Mouse (Mus musculus): Measurements from ENCODE around the gene Chga. TPM values are rescaled to one million over a fixed set of nuclear protein-coding genes. Genes with fewer than 3 reads are reported as not detected.

Gene Chga
- polyA plus RNA-seq (2015; fragmentation: Nextera tagmentation; extraction: Ambion mirVana): 113 and 129 TPM in 2 replicates

GRCm38 (mm10) chr12:102554721-102555516 lies at the start of gene Chga:
Gene Chga, plus strand, starts transcription at chr12:102554969.
- peak within 1 kb of the TSS; percentile 79 for H3K4me2 ChIP-seq
- peak; percentile 85 for ATAC-seq (ENCODE audit: low read depth)
- H3K27ac ChIP-seq (replicated peaks): peak within 1 kb of the TSS; percentile 89
- 2% methylated on average over 46 of the region's 48 CpGs for WGBS
- peaks cover 15% of the 10 kb centered on the region for H3K27me3 ChIP-seq
- peak within 1 kb of the TSS; percentile 79 for H3K4me3 ChIP-seq
- no peaks in the 10 kb centered on the region for H3K9me3 ChIP-seq
- peaks cover 15% of the 10 kb centered on the region for H3K36me3 ChIP-seq
- peaks cover 37% of the 10 kb centered on the region for H3K4me1 ChIP-seq (replicated peaks)
- peak within 1 kb of the TSS; percentile 85 for H3K9ac ChIP-seq

- H3K27ac ChIP-seq (replicated peaks): no peak overlapping the region
- no peak overlapping the region for H3K9ac ChIP-seq
- H3K4me2 ChIP-seq: no peak overlapping the region
- no peak for ATAC-seq (ENCODE audit: low read depth)
- H3K9me3 ChIP-seq: no peaks in the 10 kb centered on the region
- H3K4me3 ChIP-seq: no peak overlapping the region
- H3K4me1 ChIP-seq (replicated peaks): no peaks in the 10 kb centered on the region
- 59% methylated on average over 9 of the region's 9 CpGs for WGBS
- H3K27me3 ChIP-seq: no peaks in the 10 kb centered on the region
- no peaks in the 10 kb centered on the region; the same call in 1 of the 2 replicates for H3K36me3 ChIP-seq
These were observed 49.5 kb upstream of the Chga start for GRCm38 (mm10) chr12:102505131-102505713.

GRCm38 (mm10) chr12:102505949-102506348 lies 48.8 kb upstream of the Chga start:
- Histone ChIP-seq H3K9me3 (no peaks in the 10 kb centered on the region), H3K27ac (replicated peaks) (no peak overlapping the region), H3K9ac (no peak overlapping the region), H3K27me3 (no peaks in the 10 kb centered on the region), H3K4me1 (replicated peaks) (peaks cover 5% of the 10 kb centered on the region), H3K36me3 (no peaks in the 10 kb centered on the region), H3K4me2 (no peak overlapping the region), H3K4me3 (no peak overlapping the region)
- no peak for ATAC-seq (ENCODE audit: low read depth)
- 94% methylated on average over 7 of the region's 7 CpGs for WGBS

GRCm38 (mm10) chr12:102511363-102511762 lies 43.4 kb upstream of the Chga start:
- H3K4me1 ChIP-seq (replicated peaks): peaks cover 15% of the 10 kb centered on the region
- peak; percentile 63 for ATAC-seq (ENCODE audit: low read depth)
- H3K27ac ChIP-seq (replicated peaks): peak overlapping the region; percentile 62; the same call in 1 of the 2 replicates
- 5% methylated on average over 3 of the region's 3 CpGs for WGBS
- H3K36me3 ChIP-seq: no peaks in the 10 kb centered on the region
- H3K27me3 ChIP-seq: no peaks in the 10 kb centered on the region
- H3K9me3 ChIP-seq: no peaks in the 10 kb centered on the region
- H3K4me3 ChIP-seq: no peak overlapping the region
- no peak overlapping the region for H3K9ac ChIP-seq
- H3K4me2 ChIP-seq: no peak overlapping the region

GRCm38 (mm10) chr12:102514151-102514550 lies 40.6 kb upstream of the Chga start:
- 78% methylated on average over 6 of the region's 6 CpGs for WGBS
- no peaks in the 10 kb centered on the region for H3K9me3 ChIP-seq
- no peaks in the 10 kb centered on the region for H3K27me3 ChIP-seq
- no peak overlapping the region for H3K4me2 ChIP-seq
- no peak overlapping the region for H3K4me3 ChIP-seq
- H3K36me3 ChIP-seq: no peaks in the 10 kb centered on the region
- ATAC-seq (ENCODE audit: low read depth): no peak
- peaks cover 15% of the 10 kb centered on the region for H3K4me1 ChIP-seq (replicated peaks)
- H3K9ac ChIP-seq: no peak overlapping the region
- no peak overlapping the region for H3K27ac ChIP-seq (replicated peaks)

- H3K9ac ChIP-seq: no peak overlapping the region
- ATAC-seq (ENCODE audit: low read depth): no peak
- 71% methylated on average over 6 of the region's 6 CpGs for WGBS
- H3K36me3 ChIP-seq: no peaks in the 10 kb centered on the region
- H3K27me3 ChIP-seq: no peaks in the 10 kb centered on the region
- no peak overlapping the region for H3K27ac ChIP-seq (replicated peaks)
- H3K4me2 ChIP-seq: no peak overlapping the region
- H3K9me3 ChIP-seq: no peaks in the 10 kb centered on the region
- H3K4me3 ChIP-seq: no peak overlapping the region
- H3K4me1 ChIP-seq (replicated peaks): peaks cover 15% of the 10 kb centered on the region
These were observed 40.0 kb upstream of the Chga start for GRCm38 (mm10) chr12:102514751-102515150.

- WGBS: 80% methylated on average over 4 of the region's 4 CpGs
- H3K4me2 ChIP-seq: no peak overlapping the region
- H3K36me3 ChIP-seq: no peaks in the 10 kb centered on the region
- peaks cover 8% of the 10 kb centered on the region for H3K4me1 ChIP-seq (replicated peaks)
- H3K27ac ChIP-seq (replicated peaks): no peak overlapping the region
- no peak for ATAC-seq (ENCODE audit: low read depth)
- no peak overlapping the region for H3K9ac ChIP-seq
- H3K9me3 ChIP-seq: no peaks in the 10 kb centered on the region
- H3K4me3 ChIP-seq: no peak overlapping the region
- no peaks in the 10 kb centered on the region for H3K27me3 ChIP-seq
These were observed 38.6 kb upstream of the Chga start for GRCm38 (mm10) chr12:102516151-102516550.

GRCm38 (mm10) chr12:102517647-102518046 lies 37.1 kb upstream of the Chga start:
- Histone ChIP-seq H3K27me3 (no peaks in the 10 kb centered on the region), H3K4me1 (replicated peaks) (peaks cover 8% of the 10 kb centered on the region; the same call in 1 of the 2 replicates), H3K27ac (replicated peaks) (no peak overlapping the region), H3K4me3 (no peak overlapping the region), H3K36me3 (no peaks in the 10 kb centered on the region), H3K9ac (no peak overlapping the region), H3K9me3 (no peaks in the 10 kb centered on the region), H3K4me2 (no peak overlapping the region)
- 72% methylated on average over 13 of the region's 13 CpGs for WGBS
- no peak for ATAC-seq (ENCODE audit: low read depth)

GRCm38 (mm10) chr12:102519929-102520720 lies 34.6 kb upstream of the Chga start:
- no peak for ATAC-seq (ENCODE audit: low read depth)
- Histone ChIP-seq H3K36me3 (no peaks in the 10 kb centered on the region), H3K4me3 (no peak overlapping the region), H3K9me3 (no peaks in the 10 kb centered on the region), H3K9ac (no peak overlapping the region), H3K27me3 (no peaks in the 10 kb centered on the region), H3K27ac (replicated peaks) (no peak overlapping the region), H3K4me2 (no peak overlapping the region), H3K4me1 (replicated peaks) (peaks cover 8% of the 10 kb centered on the region; the same call in 1 of the 2 replicates)
- 87% methylated on average over 12 of the region's 12 CpGs for WGBS

GRCm38 (mm10) chr12:102521777-102522319 lies 32.9 kb upstream of the Chga start:
- H3K27ac ChIP-seq (replicated peaks): no peak overlapping the region
- peaks cover 8% of the 10 kb centered on the region; the same call in 1 of the 2 replicates for H3K4me1 ChIP-seq (replicated peaks)
- no peak overlapping the region for H3K9ac ChIP-seq
- no peak for ATAC-seq (ENCODE audit: low read depth)
- 46% methylated on average over 13 of the region's 13 CpGs for WGBS
- no peaks in the 10 kb centered on the region for H3K27me3 ChIP-seq
- no peak overlapping the region for H3K4me3 ChIP-seq
- no peaks in the 10 kb centered on the region for H3K36me3 ChIP-seq
- H3K9me3 ChIP-seq: no peaks in the 10 kb centered on the region
- no peak overlapping the region for H3K4me2 ChIP-seq

- Histone ChIP-seq H3K27ac (replicated peaks) (no peak overlapping the region), H3K4me2 (no peak overlapping the region), H3K4me1 (replicated peaks) (peaks cover 8% of the 10 kb centered on the region; the same call in 1 of the 2 replicates), H3K9me3 (no peaks in the 10 kb centered on the region), H3K9ac (no peak overlapping the region), H3K36me3 (no peaks in the 10 kb centered on the region), H3K4me3 (no peak overlapping the region), H3K27me3 (no peaks in the 10 kb centered on the region)
- no peak for ATAC-seq (ENCODE audit: low read depth)
- 67% methylated on average over 3 of the region's 3 CpGs for WGBS
These were observed 30.6 kb upstream of the Chga start for GRCm38 (mm10) chr12:102524216-102524615.

GRCm38 (mm10) chr12:102524760-102525159 lies 30.0 kb upstream of the Chga start:
- ATAC-seq (ENCODE audit: low read depth): no peak
- peaks cover 8% of the 10 kb centered on the region; the same call in 1 of the 2 replicates for H3K4me1 ChIP-seq (replicated peaks)
- 27% methylated on average over 6 of the region's 6 CpGs for WGBS

More at GRCm38 (mm10) chr12:102524760-102525159, 30.0 kb upstream of the Chga start:
- Histone ChIP-seq H3K4me2 (no peak overlapping the region), H3K4me3 (no peak overlapping the region), H3K9me3 (no peaks in the 10 kb centered on the region), H3K27me3 (no peaks in the 10 kb centered on the region), H3K9ac (no peak overlapping the region), H3K27ac (replicated peaks) (no peak overlapping the region), H3K36me3 (no peaks in the 10 kb centered on the region)
